Mouse (Mus musculus) bone marrow macrophage, adult 2 months (primary cell): ENCODE data around the gene Dnase1l3.

Experiments
- CTCF ChIP-seq: IDR thresholded peaks from 2 replicates; pipeline ENCODE4 v1.5.1; 2012; ENCODE audit warnings: low read depth, mild to moderate bottlenecking, low read length, moderate library complexity
- POLR2A ChIP-seq: IDR thresholded peaks from 2 replicates; pipeline ENCODE4 v1.6.1; 2012; ENCODE audit warnings: mild to moderate bottlenecking, low read depth, low read length, borderline replicate concordance

- TF ChIP-seq CTCF, result no peak
- no peak for TF ChIP-seq POLR2A
These were observed 21.4 kb upstream of the Dnase1l3 start for GRCm38 (mm10) chr14:8015756-8016155.
